Mouse (Mus musculus) hindbrain, embryonic 12.5 days (tissue): ENCODE results near the gene St6galnac3. TPM values are rescaled to one million over a fixed set of nuclear protein-coding genes. Genes with fewer than 3 reads are reported as not detected.

Experiments used
- ATAC-seq: fragments of 200-750 bp; cut with Nextera tagmentation; 2 replicates; pipeline ENCODE4 v1.8.0; 2017; ENCODE audit warnings: moderate TSS enrichment; ENCODE audit not compliant: low FRiP score
- H3K27ac ChIP-seq: fragments of 300-500 bp; sonication (generic); 2 replicates; pipeline ENCODE4 v1.5.1; 2016; ENCODE audit warnings: mild to moderate bottlenecking
- H3K27me3 ChIP-seq: fragments of 300-500 bp; sonication (generic); 2 replicates; pipeline ENCODE4 v1.6.1; 2016; ENCODE audit warnings: mild to moderate bottlenecking
- H3K36me3 ChIP-seq: fragments of 300-500 bp; sonication (generic); 2 replicates; pipeline ENCODE4 v1.6.1; 2016; ENCODE audit warnings: mild to moderate bottlenecking
- H3K4me1 ChIP-seq: fragments of 300-500 bp; sonication (generic); 2 replicates; pipeline ENCODE4 v1.6.1; 2016
- H3K4me2 ChIP-seq: fragments of 300-500 bp; sonication (generic); replicated peaks from 2 replicates; pipeline ENCODE4 v1.6.1; 2016; ENCODE audit warnings: mild to moderate bottlenecking
- H3K4me3 ChIP-seq: fragments of 300-500 bp; sonication (generic); 2 replicates; pipeline ENCODE4 v1.5.1; 2016; ENCODE audit warnings: mild to moderate bottlenecking
- H3K9ac ChIP-seq: fragments of 300-500 bp; sonication (generic); 2 replicates; pipeline ENCODE4 v1.6.1; 2016; ENCODE audit warnings: mild to moderate bottlenecking, moderate library complexity
- H3K9me3 ChIP-seq: fragments of 300-500 bp; sonication (generic); replicated peaks from 2 replicates; pipeline ENCODE4 v1.6.1; 2016; ENCODE audit warnings: mild to moderate bottlenecking
- WGBS: fragments of 180-500 bp; shearing (Covaris S2); methylation state at CpG from one replicate; pipeline ENCODE4 v1.1.7; 2016; 5-methylcytosine and 5-hydroxymethylcytosine counted together
- polyA plus RNA-seq: library from polyadenylated mRNA; unstranded; fragments of >200 nt; fragmentation: Nextera tagmentation; extraction: Ambion mirVana; gene quantifications from 2 replicates; pipeline ENCODE4 v1.2.1, GENCODE M21; 2016

St6galnac3 gene
- polyA plus RNA-seq, 1 experiment from 2014 or later = 40.8 TPM

DNA sequence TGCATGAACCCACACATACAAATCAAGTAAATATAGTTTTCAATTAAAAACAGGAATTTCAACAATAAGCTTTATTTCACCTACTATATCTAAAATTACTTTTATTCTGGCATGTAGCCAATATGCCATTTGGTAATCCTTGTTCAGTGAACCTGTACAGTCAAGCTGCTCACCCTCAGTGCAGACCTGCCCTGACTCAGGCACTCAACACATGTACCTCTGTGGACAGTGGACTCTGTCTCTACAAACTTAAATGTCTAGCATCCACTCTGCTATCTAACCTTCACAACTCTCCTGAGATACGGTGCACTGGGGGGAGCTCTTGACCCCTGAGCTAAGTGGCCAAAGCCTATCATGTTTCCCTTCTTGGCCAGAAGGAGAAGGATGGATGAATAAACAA is 137.4 kb downstream of the St6galnac3 start:
- Histone ChIP-seq H3K4me3 (no peak overlapping the region), H3K9ac (no peak overlapping the region), H3K9me3 (no peaks in the 10 kb centered on the region), H3K27me3 (no peaks in the 10 kb centered on the region), H3K36me3 (no peaks in the 10 kb centered on the region), H3K27ac (no peak overlapping the region), H3K4me2 (no peak overlapping the region), H3K4me1 (peaks cover 6% of the 10 kb centered on the region)
- 58% methylated on average over 1 of the region's 1 CpGs for WGBS
- ATAC-seq = no peak

DNA sequence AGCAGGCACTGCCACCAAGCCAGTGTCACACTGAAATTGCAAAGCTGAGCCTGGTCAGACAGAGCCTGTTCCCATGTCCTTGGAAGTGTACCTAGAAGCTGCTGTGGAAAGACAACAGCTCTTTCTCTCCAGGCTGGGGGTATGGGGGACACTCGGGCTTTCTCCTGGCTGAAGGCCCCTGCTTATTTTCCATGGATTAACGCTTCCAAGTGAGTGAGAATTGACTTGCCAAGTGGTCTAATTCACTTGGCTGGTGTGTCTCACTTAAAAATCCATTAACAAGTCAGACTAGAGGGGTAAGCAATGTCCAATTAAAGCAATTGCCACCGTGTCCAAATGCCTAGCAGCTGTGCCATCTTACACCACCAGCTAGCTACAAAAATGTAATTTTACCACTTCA is 140.1 kb downstream of the St6galnac3 start:
- WGBS = 67% methylated on average over 3 of the region's 3 CpGs
- ATAC-seq = no peak
- H3K9ac ChIP-seq = no peak overlapping the region

DNA sequence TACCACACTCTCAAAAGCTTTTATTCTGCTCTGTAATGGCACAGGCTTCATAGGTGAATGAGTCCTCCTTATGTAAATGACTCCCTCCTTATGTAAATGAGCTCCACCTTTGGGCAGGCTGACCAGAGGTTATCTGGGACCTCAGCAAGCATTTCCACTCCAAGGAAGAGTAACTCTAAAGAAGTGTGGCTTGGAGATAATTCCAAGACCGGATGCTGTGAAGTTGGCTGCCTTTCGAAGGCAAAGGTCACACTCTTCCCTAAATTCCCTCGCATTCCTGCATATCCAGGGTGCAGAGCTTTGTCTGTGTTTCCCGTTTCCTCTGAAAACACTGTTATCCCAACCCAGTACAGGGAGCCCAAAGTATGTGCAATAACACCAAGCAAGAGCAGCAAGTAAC is 142.9 kb downstream of the St6galnac3 start:
- Histone ChIP-seq H3K9me3 (no peaks in the 10 kb centered on the region), H3K4me2 (no peak overlapping the region), H3K4me3 (no peak overlapping the region), H3K9ac (no peak overlapping the region), H3K36me3 (no peaks in the 10 kb centered on the region), H3K27me3 (no peaks in the 10 kb centered on the region), H3K27ac (no peak overlapping the region), H3K4me1 (peaks cover 6% of the 10 kb centered on the region)
- no peak for ATAC-seq
- 46% methylated on average over 4 of the region's 4 CpGs for WGBS

More for the DNA sequence above, 140.1 kb downstream of the St6galnac3 start:
- Histone ChIP-seq H3K4me3 (no peak overlapping the region), H3K4me1 (peaks cover 6% of the 10 kb centered on the region), H3K27ac (no peak overlapping the region), H3K36me3 (no peaks in the 10 kb centered on the region), H3K4me2 (no peak overlapping the region), H3K9me3 (no peaks in the 10 kb centered on the region), H3K27me3 (no peaks in the 10 kb centered on the region)

DNA sequence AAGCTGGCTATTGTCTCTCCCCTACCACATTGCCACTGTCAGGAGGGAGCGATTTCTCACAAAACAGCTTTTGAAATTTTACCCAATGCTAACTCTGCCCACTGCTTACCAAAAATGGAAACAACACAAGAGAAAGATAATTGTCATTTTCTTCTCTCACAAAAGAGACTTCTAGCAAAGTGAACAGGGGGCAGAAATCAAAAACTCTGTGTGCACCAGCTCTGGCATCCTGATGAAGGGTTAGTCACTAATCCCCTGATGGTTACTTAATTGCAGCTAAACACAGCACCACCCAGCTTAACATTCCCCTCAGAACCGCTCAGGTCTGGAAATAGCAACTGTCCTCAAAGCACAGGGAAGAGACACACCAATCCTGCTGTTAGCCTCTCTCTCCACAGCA is 144.3 kb downstream of the St6galnac3 start:
- no peaks in the 10 kb centered on the region for H3K36me3 ChIP-seq
- 61% methylated on average over 2 of the region's 2 CpGs for WGBS
- no peaks in the 10 kb centered on the region for H3K27me3 ChIP-seq
- H3K4me2 ChIP-seq = no peak overlapping the region
- H3K27ac ChIP-seq = no peak overlapping the region
- H3K9me3 ChIP-seq = no peaks in the 10 kb centered on the region
- H3K4me3 ChIP-seq = no peak overlapping the region
- no peak overlapping the region for H3K9ac ChIP-seq
- no peaks in the 10 kb centered on the region for H3K4me1 ChIP-seq
- no peak for ATAC-seq

DNA sequence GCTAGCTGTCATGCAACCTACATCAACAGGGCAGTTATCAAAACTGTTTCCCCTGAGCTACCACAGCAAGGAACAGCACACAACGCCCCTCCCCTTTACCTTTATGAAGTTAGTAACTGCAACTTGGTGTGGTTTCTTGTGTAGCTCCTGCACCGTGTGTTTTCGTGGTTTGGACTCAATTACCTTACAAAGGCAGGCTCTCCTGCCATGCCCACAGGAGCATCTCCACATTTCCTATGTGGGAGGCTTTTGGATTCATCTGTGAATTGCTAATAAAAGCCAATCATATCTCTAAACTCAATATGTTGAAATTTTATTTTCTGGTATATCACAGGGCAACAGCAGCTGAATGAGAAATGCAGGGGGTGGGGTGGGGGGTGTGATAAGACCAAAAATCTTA is 144.8 kb downstream of the St6galnac3 start:
- no peak overlapping the region for H3K9ac ChIP-seq
- H3K4me1 ChIP-seq = no peaks in the 10 kb centered on the region
- no peak overlapping the region for H3K4me3 ChIP-seq
- no peaks in the 10 kb centered on the region for H3K9me3 ChIP-seq
- no peaks in the 10 kb centered on the region for H3K36me3 ChIP-seq
- H3K27me3 ChIP-seq = no peaks in the 10 kb centered on the region
- no peak for ATAC-seq
- H3K27ac ChIP-seq = no peak overlapping the region
- 78% methylated on average over 3 of the region's 3 CpGs for WGBS
- H3K4me2 ChIP-seq = no peak overlapping the region

DNA sequence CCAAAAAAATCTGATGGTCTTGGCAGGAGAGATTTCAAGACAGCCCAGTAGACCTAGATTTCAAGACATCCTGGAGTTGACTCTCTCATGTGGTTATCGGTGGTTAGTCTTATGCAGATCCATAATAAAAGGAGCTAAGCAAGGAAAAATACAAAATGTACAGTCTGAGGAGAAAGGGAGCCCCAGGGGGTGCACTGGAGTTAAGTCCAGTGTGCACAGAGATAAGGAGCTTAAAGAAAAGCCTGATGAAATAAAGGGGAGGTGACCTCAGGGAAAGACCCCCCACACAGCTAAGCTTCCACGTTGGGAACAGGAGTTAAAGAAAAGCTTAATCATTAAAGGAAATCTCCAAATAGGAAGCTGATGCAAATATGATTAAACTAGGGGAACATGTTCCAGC is 147.7 kb downstream of the St6galnac3 start:
- Histone ChIP-seq H3K27ac (no peak overlapping the region), H3K36me3 (no peaks in the 10 kb centered on the region), H3K9me3 (no peaks in the 10 kb centered on the region), H3K4me2 (no peak overlapping the region), H3K27me3 (no peaks in the 10 kb centered on the region), H3K4me3 (no peak overlapping the region), H3K9ac (no peak overlapping the region), H3K4me1 (no peaks in the 10 kb centered on the region)
- 77% methylated on average over 2 of the region's 2 CpGs for WGBS
- ATAC-seq = no peak

DNA sequence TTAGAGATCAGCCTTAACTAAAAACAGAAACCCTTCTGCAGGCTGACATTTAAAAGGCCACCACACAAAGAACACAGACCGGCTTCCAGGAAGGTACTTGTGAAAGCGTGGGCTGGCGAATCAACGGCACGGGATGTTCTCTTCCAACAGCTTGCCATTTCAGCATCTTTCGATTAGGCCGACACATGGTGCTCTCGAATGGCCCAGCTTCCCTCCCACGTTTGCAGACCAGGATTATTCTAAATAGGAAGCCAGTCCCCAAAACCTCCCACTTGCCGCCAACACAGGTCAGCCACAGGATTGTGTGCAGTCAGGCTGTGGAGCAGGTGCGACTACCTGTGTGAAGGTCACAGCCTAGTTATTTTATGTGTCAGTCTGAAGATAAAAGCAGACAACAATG is 153.8 kb downstream of the St6galnac3 start:
- Histone ChIP-seq H3K27me3 (no peaks in the 10 kb centered on the region), H3K4me1 (no peaks in the 10 kb centered on the region), H3K4me3 (no peak overlapping the region), H3K36me3 (no peaks in the 10 kb centered on the region), H3K4me2 (no peak overlapping the region), H3K27ac (no peak overlapping the region), H3K9ac (no peak overlapping the region), H3K9me3 (no peaks in the 10 kb centered on the region)
- no peak for ATAC-seq
- WGBS = 89% methylated on average over 11 of the region's 11 CpGs

DNA sequence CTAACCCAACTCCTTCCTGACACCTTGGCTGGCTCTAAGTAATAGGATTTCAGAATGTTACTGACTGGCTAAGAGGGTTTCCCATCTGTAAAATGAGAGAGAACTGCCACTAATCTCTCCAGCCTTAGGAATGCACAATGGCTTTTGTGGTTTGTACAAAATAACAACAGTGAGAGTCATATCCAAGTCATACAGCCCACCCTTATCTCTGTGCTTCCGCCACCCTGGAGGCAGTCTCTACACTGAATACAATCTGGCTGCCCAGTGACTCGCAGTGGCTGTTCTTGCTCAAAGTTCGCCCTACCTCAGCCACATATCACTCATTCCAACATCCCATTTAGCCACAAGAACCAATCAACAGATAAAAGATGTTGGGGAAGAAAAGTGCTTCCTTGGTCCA is 156.2 kb downstream of the St6galnac3 start:
- no peaks in the 10 kb centered on the region for H3K9me3 ChIP-seq
- H3K36me3 ChIP-seq = no peaks in the 10 kb centered on the region
- no peak overlapping the region for H3K9ac ChIP-seq
- ATAC-seq = no peak
- H3K4me1 ChIP-seq = 0 out of 2 replicates have a peak, but pooled peaks cover 4% of the 10 kb centered on the region
- 95% methylated on average over 3 of the region's 3 CpGs for WGBS
- no peak overlapping the region for H3K4me2 ChIP-seq
- H3K27ac ChIP-seq = no peak overlapping the region
- H3K4me3 ChIP-seq = no peak overlapping the region
- H3K27me3 ChIP-seq = no peaks in the 10 kb centered on the region

DNA sequence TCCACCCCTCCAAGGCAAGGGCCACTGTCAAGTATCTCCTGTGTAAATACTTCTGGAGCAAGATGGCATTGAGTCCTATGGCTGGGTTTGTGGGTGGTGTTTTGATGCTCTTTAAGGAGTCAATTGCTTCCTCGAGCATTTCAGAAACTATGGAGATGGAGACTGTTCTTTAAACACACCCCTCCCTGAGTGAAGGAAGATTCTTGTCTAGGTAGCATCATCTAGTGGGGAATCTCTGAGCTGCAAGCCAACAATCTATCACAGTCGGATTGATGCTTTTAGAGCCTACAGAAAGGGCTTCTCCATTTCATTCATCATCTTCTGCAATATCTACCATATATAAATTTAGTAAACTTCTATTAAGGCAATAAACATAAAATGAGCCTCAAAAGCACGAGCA is 157.1 kb downstream of the St6galnac3 start:
- Histone ChIP-seq H3K4me3 (no peak overlapping the region), H3K4me1 (0 out of 2 replicates have a peak, but pooled peaks cover 4% of the 10 kb centered on the region), H3K27me3 (no peaks in the 10 kb centered on the region), H3K36me3 (no peaks in the 10 kb centered on the region), H3K9ac (no peak overlapping the region), H3K9me3 (no peaks in the 10 kb centered on the region), H3K27ac (no peak overlapping the region), H3K4me2 (no peak overlapping the region)
- WGBS = 77% methylated on average over 3 of the region's 3 CpGs
- ATAC-seq = no peak

DNA sequence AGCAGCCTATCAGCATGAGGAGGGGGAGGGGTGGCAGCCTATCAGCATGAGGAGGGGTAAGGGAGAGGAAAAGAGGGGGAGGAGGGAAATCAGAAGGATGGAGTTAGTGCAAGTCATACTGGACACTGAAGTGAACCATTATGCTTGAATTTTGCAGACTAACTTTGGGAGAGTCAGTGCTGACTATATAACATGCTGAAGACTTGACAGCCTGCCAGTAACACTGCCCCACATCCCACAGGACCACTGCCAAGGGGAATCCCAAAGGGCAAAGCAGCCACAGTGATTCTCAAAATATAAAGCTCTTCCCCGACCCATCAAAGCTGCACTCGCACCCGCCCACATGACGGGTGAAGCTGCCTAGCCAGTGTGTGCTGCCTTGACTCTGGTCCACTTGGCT is 157.5 kb downstream of the St6galnac3 start:
- Histone ChIP-seq H3K9ac (no peak overlapping the region), H3K4me1 (0 out of 2 replicates have a peak, but pooled peaks cover 4% of the 10 kb centered on the region), H3K4me2 (no peak overlapping the region), H3K36me3 (no peaks in the 10 kb centered on the region), H3K27ac (no peak overlapping the region), H3K27me3 (no peaks in the 10 kb centered on the region), H3K9me3 (no peaks in the 10 kb centered on the region), H3K4me3 (no peak overlapping the region)
- no peak for ATAC-seq
- 77% methylated on average over 4 of the region's 4 CpGs for WGBS

DNA sequence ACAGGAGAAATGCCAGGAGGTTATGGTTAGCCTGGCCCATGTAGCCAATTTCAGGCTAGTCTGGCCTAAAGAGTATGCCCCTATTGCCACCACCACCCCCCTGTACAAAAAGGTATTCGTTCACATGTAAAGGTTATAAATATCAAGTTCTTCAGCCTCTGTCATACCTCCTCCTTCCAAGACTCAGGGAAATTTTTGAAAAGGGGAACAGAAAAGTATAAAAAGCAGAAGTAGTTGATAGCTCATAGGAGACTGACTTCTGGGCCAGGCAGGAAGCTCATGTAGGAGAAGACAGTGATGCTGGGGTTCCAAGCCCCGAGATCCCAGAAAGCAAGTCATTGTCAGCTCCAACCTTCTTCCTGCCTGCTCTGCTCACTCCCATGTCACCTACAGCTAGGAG is 158.9 kb downstream of the St6galnac3 start:
- H3K27ac ChIP-seq = no peak overlapping the region
- 95% methylated on average over 2 of the region's 2 CpGs for WGBS
- no peaks in the 10 kb centered on the region for H3K9me3 ChIP-seq
- no peak overlapping the region for H3K4me2 ChIP-seq
- H3K27me3 ChIP-seq = no peaks in the 10 kb centered on the region
- H3K4me3 ChIP-seq = no peak overlapping the region
- 0 out of 2 replicates have a peak, but pooled peaks cover 4% of the 10 kb centered on the region for H3K4me1 ChIP-seq
- no peak overlapping the region for H3K9ac ChIP-seq
- ATAC-seq = no peak
- H3K36me3 ChIP-seq = no peaks in the 10 kb centered on the region

DNA sequence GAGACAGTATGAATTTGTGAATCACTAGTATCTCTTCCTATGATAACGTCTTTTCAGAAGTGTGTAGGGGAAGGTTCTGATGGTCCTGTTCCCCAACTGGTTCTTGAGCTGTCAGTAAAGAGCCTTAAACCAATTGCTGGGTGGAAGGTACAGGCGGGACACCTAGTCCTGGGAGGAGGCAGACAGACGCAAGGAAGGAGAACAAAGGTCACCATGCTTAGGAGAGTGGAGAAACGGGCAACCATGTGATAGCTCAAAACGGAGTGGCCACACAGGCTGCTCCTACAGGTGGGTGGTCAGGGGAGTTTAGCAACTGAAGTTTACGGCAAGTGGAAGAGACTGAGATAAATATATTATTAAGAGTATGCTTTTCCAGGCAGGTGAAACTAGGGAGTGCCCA is 164.1 kb downstream of the St6galnac3 start:
- Histone ChIP-seq H3K9ac (no peak overlapping the region), H3K4me1 (0 out of 2 replicates have a peak, but pooled peaks cover 4% of the 10 kb centered on the region), H3K36me3 (no peaks in the 10 kb centered on the region), H3K9me3 (no peaks in the 10 kb centered on the region), H3K27ac (no peak overlapping the region), H3K4me2 (no peak overlapping the region), H3K27me3 (no peaks in the 10 kb centered on the region), H3K4me3 (no peak overlapping the region)
- no peak for ATAC-seq
- WGBS = 76% methylated on average over 6 of the region's 6 CpGs

DNA sequence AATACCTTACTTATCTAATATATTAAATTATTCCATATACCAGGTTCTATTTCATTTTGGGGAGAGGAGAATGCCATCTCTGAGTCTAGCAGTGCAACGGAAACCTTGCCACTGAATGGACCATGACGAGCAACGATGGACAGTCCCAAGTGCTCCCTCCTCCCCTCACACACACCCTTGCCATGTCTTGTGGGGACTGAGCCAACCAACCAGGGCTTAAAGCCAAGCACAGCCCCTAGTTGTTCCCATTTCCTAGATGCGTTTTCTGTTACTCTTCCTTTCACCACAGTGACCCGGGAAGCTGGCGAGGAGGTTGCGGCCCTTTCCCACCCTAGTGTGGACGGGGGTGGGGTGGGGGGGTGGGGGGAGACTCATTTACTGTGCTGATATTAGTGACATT is 165.4 kb downstream of the St6galnac3 start:
- H3K4me2 ChIP-seq = no peak overlapping the region
- ATAC-seq = no peak
- WGBS = 88% methylated on average over 8 of the region's 8 CpGs

More for the DNA sequence above, 165.4 kb downstream of the St6galnac3 start:
- Histone ChIP-seq H3K27me3 (no peaks in the 10 kb centered on the region), H3K36me3 (no peaks in the 10 kb centered on the region), H3K9me3 (no peaks in the 10 kb centered on the region), H3K4me1 (no peaks in the 10 kb centered on the region), H3K9ac (no peak overlapping the region), H3K4me3 (no peak overlapping the region), H3K27ac (no peak overlapping the region)
